ENCODE assay signal across 11 mouse cellular contexts in the genomic region with DNA sequence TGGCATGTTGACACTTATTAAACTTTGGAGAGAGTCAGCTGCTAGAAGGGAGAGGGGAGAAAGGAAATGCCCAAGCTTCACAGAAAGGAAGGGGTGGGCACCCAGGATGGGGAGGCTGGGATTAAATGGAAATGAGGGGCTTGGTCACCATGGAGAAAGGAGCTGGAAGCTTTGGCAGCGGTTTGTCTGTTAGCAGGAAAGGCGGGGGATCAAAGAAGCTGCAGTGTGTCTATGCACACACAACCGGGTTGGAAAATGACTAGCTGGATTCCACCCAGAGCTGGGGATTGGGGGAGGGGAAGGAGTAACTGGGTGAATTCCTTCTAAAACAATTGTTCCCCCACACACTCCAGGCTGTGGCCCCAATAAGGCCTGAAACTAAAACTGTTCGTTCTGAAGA. TPM values are rescaled to one million over a fixed set of nuclear protein-coding genes. Genes with fewer than 3 reads are reported as not detected.
A peak's percentile ranks its signal among the peaks of the same experiment; 100 is the strongest.
DNase-seq lines count a peak whose midpoint lies in the region; ATAC-seq and TF ChIP-seq lines count a peak whose summit lies in the region.
"Had no signal": no experiment of that assay in that cellular context is flagged by ENCODE, and none has a peak within 500 bp of the region (broad histone marks: within the 10 kb centered on the region; RNA-seq: fewer than 3 reads in every experiment).

No protein-coding gene starts in this region.

- no peak for ATAC-seq in embryonic facial prominence, embryonic 14.5 days (ENCODE audit: low read depth)
- ATAC-seq in hindbrain, embryonic 16.5 days, result peak; percentile 70
- ATAC-seq in neural tube, embryonic 13.5 days (ENCODE audit: low read depth), result peak; percentile 59
- ATAC-seq in stomach, postnatal 0 days (ENCODE audit: low FRiP score, low TSS enrichment), result no peak
- ATAC-seq: liver, postnatal 0 days had no signal

- peaks cover 12% of the 10 kb centered on the region for H3K4me1 ChIP-seq in embryonic facial prominence, embryonic 14.5 days (ENCODE audit: control insufficient read depth, insufficient read depth, low read length)
- H3K4me1 ChIP-seq in hindbrain, embryonic 16.5 days (ENCODE audit: control insufficient read depth, insufficient read depth, low read depth, low read length), result peaks cover 10% of the 10 kb centered on the region
- H3K4me1 ChIP-seq in neural tube, embryonic 13.5 days (replicated peaks), result peaks cover 59% of the 10 kb centered on the region
- H3K4me1 ChIP-seq in stomach, postnatal 0 days (replicated peaks; ENCODE audit: control insufficient read depth, insufficient read depth), result no peaks in the 10 kb centered on the region

- H3K27ac ChIP-seq in layer of hippocampus, adult 2 months, result peak overlapping the region; percentile 55
- H3K27ac ChIP-seq in embryonic facial prominence, embryonic 14.5 days (replicated peaks; ENCODE audit: low read depth, low read length), result no peak overlapping the region
- H3K27ac ChIP-seq in hindbrain, embryonic 16.5 days (ENCODE audit: low read depth, low read length), result peak overlapping the region; percentile 56
- peak overlapping the region; percentile 66 for H3K27ac ChIP-seq in neural tube, embryonic 13.5 days (replicated peaks)
- H3K27ac ChIP-seq in stomach, postnatal 0 days (replicated peaks), result no peak overlapping the region

- TF ChIP-seq EP300 in stomach, postnatal 0 days (optimal IDR thresholded peaks at IDR 0.05), result no peak

- WGBS in embryonic facial prominence, embryonic 14.5 days, result 26% methylated on average over 4 of the region's 4 CpGs
- 13% methylated on average over 4 of the region's 4 CpGs for WGBS in hindbrain, embryonic 16.5 days
- 19% methylated on average over 4 of the region's 4 CpGs for WGBS in neural tube, embryonic 13.5 days
- 31% methylated on average over 4 of the region's 4 CpGs for WGBS in stomach, postnatal 0 days

- no peak overlapping the region for H3K4me3 ChIP-seq in layer of hippocampus, adult 2 months
- H3K4me3 ChIP-seq in embryonic facial prominence, embryonic 14.5 days (ENCODE audit: low read depth, low read length), result no peak overlapping the region
- H3K4me3 ChIP-seq in hindbrain, embryonic 16.5 days (ENCODE audit: low read length), result no peak overlapping the region
- no peak overlapping the region for H3K4me3 ChIP-seq in neural tube, embryonic 13.5 days
- no peak overlapping the region for H3K4me3 ChIP-seq in stomach, postnatal 0 days (ENCODE audit: low read depth, low read length)

- no peak overlapping the region for H3K4me2 ChIP-seq in embryonic facial prominence, embryonic 14.5 days (ENCODE audit: low read depth, low read length)
- H3K4me2 ChIP-seq in hindbrain, embryonic 16.5 days (ENCODE audit: low read length), result no peak overlapping the region
- no peak overlapping the region for H3K4me2 ChIP-seq in neural tube, embryonic 13.5 days
- H3K4me2 ChIP-seq in stomach, postnatal 0 days (replicated peaks; ENCODE audit: low read depth), result no peak overlapping the region

- no peaks in the 10 kb centered on the region for H3K27me3 ChIP-seq in embryonic facial prominence, embryonic 14.5 days (replicated peaks; ENCODE audit: control insufficient read depth, insufficient read depth, low read length)
- H3K27me3 ChIP-seq in hindbrain, embryonic 16.5 days (replicated peaks; ENCODE audit: control insufficient read depth, insufficient read depth, low read length), result no peaks in the 10 kb centered on the region
- peaks cover 6% of the 10 kb centered on the region; the same call in 1 of the 2 replicates for H3K27me3 ChIP-seq in neural tube, embryonic 13.5 days
- H3K27me3 ChIP-seq in stomach, postnatal 0 days (ENCODE audit: control insufficient read depth, insufficient read depth, low read length), result no peaks in the 10 kb centered on the region

- peak in 1 of 2 experiments; percentile 47 for DNase-seq in layer of hippocampus, adult 2 months (ENCODE audit: low spot score in 2 of 2)
- DNase-seq in layer of hippocampus, adult 11-12 months (ENCODE audit: low spot score), result no peak
- peak; percentile 66 for DNase-seq in embryonic facial prominence, embryonic 14.5 days (ENCODE audit: low spot score)
- DNase-seq in urinary bladder, postnatal 25 days (ENCODE audit: low spot score), result no peak
- no peak for DNase-seq in stomach, postnatal 0 days (ENCODE audit: low spot score)
- DNase-seq in cerebellum, adult 9-11 months, result no peak
- DNase-seq: cerebellum, postnatal 14 days; heart, postnatal 14 days; liver, postnatal 0 days had no signal

- no peaks in the 10 kb centered on the region for H3K9me3 ChIP-seq in embryonic facial prominence, embryonic 14.5 days (ENCODE audit: control insufficient read depth, low read length)
- no peaks in the 10 kb centered on the region for H3K9me3 ChIP-seq in hindbrain, embryonic 16.5 days (ENCODE audit: control insufficient read depth, low read length)
- no peaks in the 10 kb centered on the region for H3K9me3 ChIP-seq in neural tube, embryonic 13.5 days
- H3K9me3 ChIP-seq in stomach, postnatal 0 days (ENCODE audit: control insufficient read depth, low read length), result no peaks in the 10 kb centered on the region

- no peak overlapping the region for H3K9ac ChIP-seq in embryonic facial prominence, embryonic 14.5 days (ENCODE audit: low read depth, low read length)
- H3K9ac ChIP-seq in hindbrain, embryonic 16.5 days (ENCODE audit: low read depth, low read length), result no peak overlapping the region
- no peak overlapping the region; the same call in 1 of the 2 replicates for H3K9ac ChIP-seq in neural tube, embryonic 13.5 days
- no peak overlapping the region for H3K9ac ChIP-seq in stomach, postnatal 0 days (ENCODE audit: low read length)
- H3K9ac ChIP-seq: liver, postnatal 0 days had no signal

- H3K36me3 ChIP-seq in embryonic facial prominence, embryonic 14.5 days (ENCODE audit: control insufficient read depth, insufficient read depth, low read length), result no peaks in the 10 kb centered on the region
- H3K36me3 ChIP-seq in hindbrain, embryonic 16.5 days (ENCODE audit: control insufficient read depth, insufficient read depth, low read length), result no peaks in the 10 kb centered on the region
- H3K36me3 ChIP-seq in neural tube, embryonic 13.5 days, result no peaks in the 10 kb centered on the region
- H3K36me3 ChIP-seq in stomach, postnatal 0 days (ENCODE audit: control insufficient read depth, insufficient read depth, low read length), result no peaks in the 10 kb centered on the region

- no peak for TF ChIP-seq CTCF in layer of hippocampus, adult 2 months (conservative IDR thresholded peaks at IDR 0.05)
- TF ChIP-seq CTCF in stomach, postnatal 0 days (IDR thresholded peaks at IDR 0.05; ENCODE audit: low read depth), result no peak

RNA-seq across cellular contexts. Expression of gene Tmem218, which starts 29.1 kb away (rescaled TPM):
- 1 to 10 TPM; 6.2 to 8.1 TPM for total RNA-seq in layer of hippocampus, adult 2 months (2021)
- polyA plus RNA-seq in embryonic facial prominence, embryonic 14.5 days (2014; fragmentation: Nextera tagmentation; extraction: Ambion mirVana), result 10.5 and 14.2 TPM in 2 replicates
- polyA plus RNA-seq in hindbrain, embryonic 16.5 days (2015; fragmentation: Nextera tagmentation; extraction: Ambion mirVana), result 10.1 and 11.0 TPM in 2 replicates
- polyA plus RNA-seq in neural tube, embryonic 13.5 days (2015; fragmentation: Nextera tagmentation; extraction: Ambion mirVana), result 12.2 and 12.5 TPM in 2 replicates
- 7.3 and 7.4 TPM in 2 replicates for polyA plus RNA-seq in stomach, postnatal 0 days (2015; fragmentation: Nextera tagmentation; extraction: Ambion mirVana)

RNA-seq across cellular contexts. Expression of gene Pknox2, which starts 31.7 kb away (rescaled TPM):
- 10 to 100 TPM; 41.1 to 41.2 TPM for total RNA-seq in layer of hippocampus, adult 2 months (2021)
- 9.5 and 10.6 TPM in 2 replicates for polyA plus RNA-seq in embryonic facial prominence, embryonic 14.5 days (2014; fragmentation: Nextera tagmentation; extraction: Ambion mirVana)
- 32.2 and 38.8 TPM in 2 replicates for polyA plus RNA-seq in hindbrain, embryonic 16.5 days (2015; fragmentation: Nextera tagmentation; extraction: Ambion mirVana)
- 59.2 and 65.0 TPM in 2 replicates for polyA plus RNA-seq in neural tube, embryonic 13.5 days (2015; fragmentation: Nextera tagmentation; extraction: Ambion mirVana)
- 2.4 and 3.3 TPM in 2 replicates for polyA plus RNA-seq in stomach, postnatal 0 days (2015; fragmentation: Nextera tagmentation; extraction: Ambion mirVana)

Comparison
In these comparisons a context has a peak if more than half of its experiments do, and no peak if none do; other contexts are left out.
1. H3K27ac ChIP-seq: peak in layer of hippocampus, adult 2 months (single experiment), hindbrain, embryonic 16.5 days (single experiment) and neural tube, embryonic 13.5 days (single experiment); none in embryonic facial prominence, embryonic 14.5 days (single experiment) and stomach, postnatal 0 days (single experiment).
2. ATAC-seq: peak in hindbrain, embryonic 16.5 days (single experiment) and neural tube, embryonic 13.5 days (single experiment); none in embryonic facial prominence, embryonic 14.5 days (single experiment) and stomach, postnatal 0 days (single experiment).